Mouse (Mus musculus): ENCODE measurements around the gene Trnt1.

The Trnt1 gene

GRCm38 (mm10) chr6:106768640-106769289 lies at the start of gene Trnt1:
Trnt1 (plus strand) TSS chr6:106769120.
- peak; percentile 95 for DNase-seq (ENCODE audit: low spot score)

- DNase-seq (ENCODE audit: low spot score), result no peak
These were observed 43.3 kb upstream of the Trnt1 start for GRCm38 (mm10) chr6:106725642-106726041.

GRCm38 (mm10) chr6:106726078-106726477 lies 42.8 kb upstream of the Trnt1 start:
- DNase-seq (ENCODE audit: low spot score), result no peak

- DNase-seq (ENCODE audit: low spot score), result no peak
These were observed 41.2 kb upstream of the Trnt1 start for GRCm38 (mm10) chr6:106727703-106728102.

DNA sequence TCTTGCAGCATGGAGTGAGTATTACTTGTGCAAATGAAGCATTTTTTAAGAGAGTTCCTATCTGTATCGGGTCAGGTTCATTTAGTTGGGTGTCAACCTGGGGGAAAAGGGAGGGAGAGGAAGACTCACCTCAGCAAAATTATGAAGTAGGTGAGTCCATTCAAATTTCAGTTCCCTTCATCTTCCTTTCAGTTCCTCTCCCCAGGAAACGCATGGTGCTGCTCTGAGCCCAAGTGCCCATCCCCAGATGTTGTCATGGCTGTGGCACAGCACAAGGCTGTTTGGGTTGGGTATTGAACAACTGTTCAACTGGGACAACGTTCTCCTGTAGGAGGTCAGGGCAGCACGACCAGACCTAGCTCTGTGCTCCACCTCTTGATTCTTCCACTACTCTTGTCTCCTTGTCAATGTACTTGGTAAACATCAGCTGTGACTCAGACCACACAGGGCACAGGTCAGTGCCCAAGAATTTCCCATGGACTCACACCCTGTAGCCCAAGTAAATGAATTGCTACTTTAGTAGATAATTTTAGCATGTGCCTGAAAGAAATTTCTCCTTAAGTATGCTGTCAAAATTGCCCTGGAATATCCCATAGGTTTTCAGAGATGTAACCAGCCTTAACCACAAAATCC lies 39.1 kb upstream of the Trnt1 start:
- DNase-seq (ENCODE audit: low spot score), result no peak

DNA sequence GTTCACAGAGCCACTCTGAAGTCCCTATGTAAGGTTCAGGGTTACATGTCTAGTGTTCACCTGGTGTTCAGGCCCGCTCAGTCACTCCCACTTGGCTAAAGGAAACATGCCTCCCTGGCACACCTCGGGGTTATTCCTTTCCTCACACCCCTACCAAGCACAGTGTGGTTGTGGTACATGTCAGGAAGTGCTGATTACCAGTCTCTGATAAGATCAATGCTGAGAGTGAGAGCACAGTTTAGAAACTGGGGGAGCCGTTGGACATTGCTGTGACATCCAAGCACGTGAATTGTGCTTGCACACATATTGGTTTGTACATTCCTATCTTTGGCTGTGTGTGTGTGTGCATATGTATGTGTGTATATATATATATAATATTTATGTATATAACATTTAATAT lies 36.4 kb upstream of the Trnt1 start:
- no peak for DNase-seq (ENCODE audit: low spot score)

- DNase-seq (ENCODE audit: low spot score), result no peak
These were observed 30.7 kb upstream of the Trnt1 start for GRCm38 (mm10) chr6:106738229-106738628.

- DNase-seq (ENCODE audit: low spot score), result no peak
These were observed 28.6 kb upstream of the Trnt1 start for GRCm38 (mm10) chr6:106740244-106740825.

GRCm38 (mm10) chr6:106743556-106744233 lies 25.2 kb upstream of the Trnt1 start:
- DNase-seq (ENCODE audit: low spot score), result no peak

DNA sequence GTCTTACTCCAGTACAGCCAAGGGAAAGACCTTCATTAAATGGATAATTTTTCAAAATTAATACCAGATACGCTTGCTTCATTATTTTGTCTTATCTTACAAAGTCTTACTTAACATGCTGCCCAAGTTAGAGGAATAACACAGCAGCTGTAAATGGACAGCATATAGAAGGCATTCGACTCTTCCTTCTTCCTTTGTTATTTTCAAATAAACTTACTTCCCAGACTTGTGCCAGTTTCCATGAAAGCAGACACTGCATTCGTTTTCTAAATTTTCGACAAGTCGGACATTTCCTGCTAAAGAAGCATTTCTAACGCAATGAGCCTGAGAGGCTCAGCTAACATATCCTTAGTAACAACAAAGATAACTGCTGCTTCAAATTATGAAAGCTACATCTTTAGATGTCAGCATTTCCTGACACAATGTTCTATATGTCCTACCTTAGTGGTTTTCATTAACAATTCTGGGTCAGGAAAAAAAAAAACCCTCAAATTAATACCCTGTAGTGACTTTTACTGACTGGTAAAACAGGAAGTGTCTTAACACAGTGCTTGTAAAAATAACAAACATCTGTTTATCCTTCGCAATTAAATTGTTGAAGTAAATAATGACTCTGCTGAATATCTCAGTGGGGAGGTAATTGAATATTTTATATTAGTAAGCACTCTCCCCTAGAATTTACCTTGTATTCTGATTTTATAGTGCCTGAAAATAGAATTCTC lies 23.1 kb upstream of the Trnt1 start:
- DNase-seq (ENCODE audit: low spot score), result no peak

GRCm38 (mm10) chr6:106747251-106747650 lies 21.7 kb upstream of the Trnt1 start:
- no peak for DNase-seq (ENCODE audit: low spot score)

GRCm38 (mm10) chr6:106747804-106748203 lies 21.1 kb upstream of the Trnt1 start:
- no peak for DNase-seq (ENCODE audit: low spot score)

DNA sequence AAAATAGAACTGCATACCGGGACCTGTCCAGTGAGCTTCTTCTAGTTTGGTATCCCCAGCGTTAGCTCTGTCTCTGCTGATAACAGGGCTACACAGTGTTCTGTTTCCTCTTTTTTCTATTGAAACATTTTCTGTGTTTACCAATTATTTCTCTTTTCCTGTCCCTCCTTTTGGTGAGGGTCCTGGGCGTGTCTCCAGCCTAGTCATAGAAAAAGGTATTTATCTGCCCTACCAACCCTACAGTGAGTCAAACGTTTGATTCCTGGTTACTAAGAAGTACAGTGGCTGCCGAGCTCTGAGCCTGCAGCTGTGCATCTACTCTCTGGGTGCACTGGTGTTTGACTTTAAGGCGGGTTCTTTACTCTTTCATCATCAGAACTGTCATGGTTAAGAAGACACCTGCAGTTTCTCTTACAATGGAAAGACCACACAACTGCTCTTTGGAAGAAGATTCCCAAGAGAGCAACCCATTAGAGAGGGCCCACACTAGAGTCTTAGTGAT lies 20.0 kb upstream of the Trnt1 start, which contains the start of gene Il5ra:
TSS of gene Il5ra (minus strand) at position 151 of the 502 bp plus-strand sequence.
- DNase-seq (ENCODE audit: low spot score), result no peak

DNA sequence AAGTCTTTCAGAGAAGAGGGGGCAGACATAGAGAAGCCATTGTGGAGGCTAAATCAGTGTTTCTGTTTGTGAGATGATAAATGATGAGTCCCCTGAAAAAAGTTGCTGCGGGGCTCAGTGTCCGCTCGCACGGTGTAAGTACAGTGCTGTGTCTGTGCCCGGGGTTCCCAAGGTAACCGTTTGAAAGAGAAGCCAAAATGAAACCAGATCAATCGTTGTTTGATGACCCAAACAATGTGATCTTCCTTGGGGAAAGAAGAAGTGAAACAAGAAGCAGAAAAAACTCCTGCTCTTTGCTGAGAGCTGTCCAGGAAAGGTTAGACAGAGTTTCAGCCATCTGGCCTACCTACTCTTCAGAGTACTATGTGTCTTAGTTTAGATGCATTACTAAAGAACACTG lies 18.6 kb upstream of the Trnt1 start:
- DNase-seq (ENCODE audit: low spot score), result no peak

DNA sequence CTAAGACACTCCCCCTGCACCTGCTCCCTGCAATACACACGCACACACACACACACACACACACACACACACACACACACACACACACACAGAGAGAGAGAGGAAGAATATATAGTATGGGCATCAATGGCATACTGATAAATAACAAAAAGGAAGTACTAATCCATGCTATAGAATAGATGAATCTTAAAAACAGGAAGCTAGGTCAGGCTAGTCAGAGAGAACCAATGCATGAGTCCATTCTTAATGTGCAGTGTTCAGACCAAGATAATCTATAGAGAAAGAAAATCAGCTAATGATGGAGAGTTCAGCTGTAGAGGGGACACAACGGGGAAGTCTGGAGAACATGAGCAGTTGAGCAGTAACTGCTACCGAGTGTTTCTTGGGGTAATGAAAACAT lies 10.6 kb upstream of the Trnt1 start:
- DNase-seq (ENCODE audit: low spot score), result no peak

GRCm38 (mm10) chr6:106760473-106761218 lies 8.3 kb upstream of the Trnt1 start:
- no peak for DNase-seq (ENCODE audit: low spot score)

DNA sequence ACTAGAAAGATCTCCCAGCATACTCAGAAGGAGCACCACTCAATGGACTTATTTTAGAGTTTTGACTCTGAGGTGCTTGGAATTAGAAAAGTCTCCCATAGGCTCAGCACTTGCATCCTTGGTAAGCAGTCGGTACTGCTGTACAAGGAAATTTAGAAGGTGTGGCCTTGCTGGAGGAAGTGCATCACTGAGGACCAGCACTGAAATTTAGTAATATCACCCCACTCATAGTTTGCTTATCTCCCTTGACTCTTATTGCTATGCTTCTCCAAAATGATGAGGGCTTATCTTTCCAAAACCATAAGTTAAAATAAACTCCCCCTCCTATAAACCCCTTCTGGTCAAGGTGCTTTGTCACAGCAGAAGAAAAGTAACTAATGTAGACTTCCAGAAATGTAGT lies 7.4 kb upstream of the Trnt1 start:
- no peak for DNase-seq (ENCODE audit: low spot score)

DNA sequence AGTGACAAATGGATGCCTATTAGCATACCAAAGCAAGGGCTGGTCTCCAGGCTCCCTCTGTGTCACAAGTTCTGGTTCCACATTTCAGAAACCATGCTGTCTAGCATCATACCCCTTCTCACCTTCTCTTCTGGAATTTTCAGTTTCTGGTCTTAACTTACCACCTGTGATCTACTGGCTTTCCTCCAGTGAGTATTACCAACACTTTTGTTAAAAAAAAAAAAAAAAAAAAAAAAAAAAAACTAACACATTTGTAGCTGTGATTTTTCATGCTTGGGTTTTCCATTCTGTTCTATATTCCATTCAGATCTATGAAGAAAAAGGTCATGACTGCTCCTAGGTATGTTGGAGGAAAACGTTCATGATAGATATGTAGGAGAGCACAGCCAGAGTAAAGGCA lies 3.0 kb upstream of the Trnt1 start:
- DNase-seq (ENCODE audit: low spot score), result no peak

- no peak for DNase-seq (ENCODE audit: low spot score)
These were observed 2.1 kb upstream of the Trnt1 start for GRCm38 (mm10) chr6:106766774-106767173.

DNA sequence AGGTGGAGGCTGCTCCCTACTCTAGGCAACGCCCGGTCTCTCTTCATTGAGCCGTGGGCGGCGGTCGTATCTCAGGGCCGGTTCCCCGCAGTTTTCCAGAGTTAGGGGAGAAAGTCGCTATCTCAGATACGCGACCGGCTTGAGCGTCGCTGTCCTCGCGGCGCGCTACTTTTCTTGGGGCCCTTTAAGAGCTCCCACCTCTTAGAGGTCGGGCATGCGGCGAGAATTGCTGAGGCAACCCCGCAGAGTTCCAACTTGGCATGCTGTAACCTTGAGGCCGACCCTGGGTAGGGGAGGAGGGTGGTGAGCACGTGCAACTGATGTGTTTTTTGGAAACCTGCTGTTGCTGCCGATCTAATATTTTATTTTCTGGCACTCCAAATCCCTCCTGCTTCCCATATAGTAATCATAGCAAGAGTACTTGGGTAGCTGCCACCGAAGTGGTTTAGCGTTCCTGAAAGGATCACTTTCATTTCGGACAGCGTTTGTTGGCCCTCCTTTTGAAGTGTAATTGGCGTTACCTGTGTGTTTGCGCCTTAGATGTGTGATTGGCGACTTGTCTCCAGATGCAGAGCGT lies 458 bp downstream of the Trnt1 start:
- DNase-seq (ENCODE audit: low spot score), result no peak

GRCm38 (mm10) chr6:106770046-106770445 lies 1.1 kb downstream of the Trnt1 start:
- no peak for DNase-seq (ENCODE audit: low spot score)

Data from c-Kit-positive CD71-positive TER-119-positive erythroid progenitor cells, embryonic 14.5 days (primary cell).